Mouse (Mus musculus): Measurements from ENCODE around the gene Rita1.

Gene Rita1

GRCm38 (mm10) chr5:120631892-120632291 lies 19.5 kb upstream of the Rita1 start:
- in situ Hi-C loops (cut with MboI; ENCODE audit: low pct_unique_long_range_greater_than_20kb in 1 of 2, low sequenced_read_pairs in 2 of 2, unreplicated experiment in 1 of 2), result no loop called here

GRCm38 (mm10) chr5:120631128-120631527 lies 18.7 kb upstream of the Rita1 start:
- in situ Hi-C loops (cut with MboI; ENCODE audit: low pct_unique_long_range_greater_than_20kb in 1 of 2, low sequenced_read_pairs in 2 of 2, unreplicated experiment in 1 of 2), result no loop called here

GRCm38 (mm10) chr5:120628624-120629023 lies 16.2 kb upstream of the Rita1 start:
- in situ Hi-C loops (cut with MboI; ENCODE audit: low pct_unique_long_range_greater_than_20kb in 1 of 2, low sequenced_read_pairs in 2 of 2, unreplicated experiment in 1 of 2), result loop anchor here (10.0 kb wide), 2 partner anchors 86 to 116 kb away; partner anchors contain the start of genes Dtx1 (in 1 of the 2) and Oas2 (in 1 of the 2)

- in situ Hi-C loops (cut with MboI; ENCODE audit: low pct_unique_long_range_greater_than_20kb in 1 of 2, low sequenced_read_pairs in 2 of 2, unreplicated experiment in 1 of 2), result loop anchor here (10.0 kb wide), 2 partner anchors 87 to 117 kb away; partner anchors contain the start of genes Dtx1 (in 1 of the 2) and Oas2 (in 1 of the 2)
These were observed 15.3 kb upstream of the Rita1 start for GRCm38 (mm10) chr5:120627515-120628300.

GRCm38 (mm10) chr5:120626399-120626798 lies 14.0 kb upstream of the Rita1 start:
- in situ Hi-C loops (cut with MboI; ENCODE audit: low pct_unique_long_range_greater_than_20kb in 1 of 2, low sequenced_read_pairs in 2 of 2, unreplicated experiment in 1 of 2), result loop anchor here (10.0 kb wide), 2 partner anchors 88 to 118 kb away; partner anchors contain the start of genes Dtx1 (in 1 of the 2) and Oas2 (in 1 of the 2)

GRCm38 (mm10) chr5:120624427-120624826 lies 12.0 kb upstream of the Rita1 start:
- in situ Hi-C loops (cut with MboI; ENCODE audit: low pct_unique_long_range_greater_than_20kb in 1 of 2, low sequenced_read_pairs in 2 of 2, unreplicated experiment in 1 of 2), result loop anchor here (10.0 kb wide), 2 partner anchors 90 to 120 kb away; partner anchors contain the start of genes Dtx1 (in 1 of the 2) and Oas2 (in 1 of the 2)

- in situ Hi-C loops (cut with MboI; ENCODE audit: low pct_unique_long_range_greater_than_20kb in 1 of 2, low sequenced_read_pairs in 2 of 2, unreplicated experiment in 1 of 2), result loop anchor here (10.0 kb wide), 2 partner anchors 92 to 122 kb away; partner anchors contain the start of genes Dtx1 (in 1 of the 2) and Oas2 (in 1 of the 2)
These were observed 9.9 kb upstream of the Rita1 start for GRCm38 (mm10) chr5:120622198-120622851.

GRCm38 (mm10) chr5:120621846-120622197 lies 9.4 kb upstream of the Rita1 start:
- in situ Hi-C loops (cut with MboI; ENCODE audit: low pct_unique_long_range_greater_than_20kb in 1 of 2, low sequenced_read_pairs in 2 of 2, unreplicated experiment in 1 of 2), result loop anchor here (10.0 kb wide), 2 partner anchors 93 to 123 kb away; partner anchors contain the start of genes Dtx1 (in 1 of the 2) and Oas2 (in 1 of the 2)

- in situ Hi-C loops (cut with MboI; ENCODE audit: low pct_unique_long_range_greater_than_20kb in 1 of 2, low sequenced_read_pairs in 2 of 2, unreplicated experiment in 1 of 2), result loop anchor here (10.0 kb wide), 2 partner anchors 94 to 124 kb away; partner anchors contain the start of genes Dtx1 (in 1 of the 2) and Oas2 (in 1 of the 2)
These were observed 8.8 kb upstream of the Rita1 start for GRCm38 (mm10) chr5:120621078-120621765.

- in situ Hi-C loops (cut with MboI; ENCODE audit: low pct_unique_long_range_greater_than_20kb in 1 of 2, low sequenced_read_pairs in 2 of 2, unreplicated experiment in 1 of 2), result loop anchor here (10.0 kb wide), 2 partner anchors 94 to 124 kb away; partner anchors contain the start of genes Dtx1 (in 1 of the 2) and Oas2 (in 1 of the 2)
These were observed 8.1 kb upstream of the Rita1 start for GRCm38 (mm10) chr5:120620375-120621077.

- in situ Hi-C loops (cut with MboI; ENCODE audit: low pct_unique_long_range_greater_than_20kb in 1 of 2, low sequenced_read_pairs in 2 of 2, unreplicated experiment in 1 of 2), result no loop called here
These were observed 6.8 kb upstream of the Rita1 start for GRCm38 (mm10) chr5:120619201-120619600.

GRCm38 (mm10) chr5:120618778-120619177 lies 6.4 kb upstream of the Rita1 start:
- in situ Hi-C loops (cut with MboI; ENCODE audit: low pct_unique_long_range_greater_than_20kb in 1 of 2, low sequenced_read_pairs in 2 of 2, unreplicated experiment in 1 of 2), result no loop called here

GRCm38 (mm10) chr5:120615903-120616302 lies 3.5 kb upstream of the Rita1 start:
- in situ Hi-C loops (cut with MboI; ENCODE audit: low pct_unique_long_range_greater_than_20kb in 1 of 2, low sequenced_read_pairs in 2 of 2, unreplicated experiment in 1 of 2), result no loop called here

- in situ Hi-C loops (cut with MboI; ENCODE audit: low pct_unique_long_range_greater_than_20kb in 1 of 2, low sequenced_read_pairs in 2 of 2, unreplicated experiment in 1 of 2), result no loop called here
These were observed 624 bp upstream of the Rita1 start for GRCm38 (mm10) chr5:120612822-120613604.

- in situ Hi-C loops (cut with MboI; ENCODE audit: low pct_unique_long_range_greater_than_20kb in 1 of 2, low sequenced_read_pairs in 2 of 2, unreplicated experiment in 1 of 2), result no loop called here
These were observed 973 bp downstream of the Rita1 start for GRCm38 (mm10) chr5:120611416-120611815.

GRCm38 (mm10) chr5:120610906-120611305 lies 1.5 kb downstream of the Rita1 start:
- in situ Hi-C loops (cut with MboI; ENCODE audit: low pct_unique_long_range_greater_than_20kb in 1 of 2, low sequenced_read_pairs in 2 of 2, unreplicated experiment in 1 of 2), result no loop called here

- in situ Hi-C loops (cut with MboI; ENCODE audit: low pct_unique_long_range_greater_than_20kb in 1 of 2, low sequenced_read_pairs in 2 of 2, unreplicated experiment in 1 of 2), result loop anchor here in 1 of 2 experiments (10.0 kb wide), 1 partner anchor 95 kb away; the partner anchor contains the start of gene Slc8b1
These were observed 3.1 kb downstream of the Rita1 start for GRCm38 (mm10) chr5:120609246-120609775.

Data from mouse embryonic stem cell (cell line).